Mouse (Mus musculus) kidney, postnatal 0 days (tissue): ENCODE results near the gene Cd47. TPM values are rescaled to one million over a fixed set of nuclear protein-coding genes. Genes with fewer than 3 reads are reported as not detected.

Experiments
- ATAC-seq: fragments of 200-750 bp; cut with Nextera tagmentation; replicated peaks from 2 replicates; pipeline ENCODE4 v1.8.0; 2017; ENCODE audit warnings: low read depth, moderate number of reproducible peaks, moderate TSS enrichment, moderate library complexity; ENCODE audit not compliant: low FRiP score
- DNase-seq: peaks from one replicate; pipeline ENCODE4 v3.0.0-alpha.2; 2016; ENCODE audit warnings: low spot score
- H3K27ac ChIP-seq: fragments of 300-500 bp; sonication (generic); 2 replicates; pipeline ENCODE4 v1.5.1; 2014; ENCODE audit warnings: mild to moderate bottlenecking
- H3K27me3 ChIP-seq: fragments of 300-500 bp; sonication (generic); 2 replicates; pipeline ENCODE4 v1.6.1; 2014; ENCODE audit warnings: low read length, mixed read lengths; ENCODE audit not compliant: insufficient read depth
- H3K36me3 ChIP-seq: fragments of 300-500 bp; sonication (generic); 2 replicates; pipeline ENCODE4 v1.6.1; 2014; ENCODE audit warnings: low read length, mixed read lengths; ENCODE audit not compliant: insufficient read depth
- H3K4me1 ChIP-seq: fragments of 300-500 bp; sonication (generic); replicated peaks from 2 replicates; pipeline ENCODE4 v1.6.1; 2014; ENCODE audit warnings: antibody characterized with exemption, low read length, mixed read lengths; ENCODE audit not compliant: insufficient read depth
- H3K4me2 ChIP-seq: fragments of 300-500 bp; sonication (generic); 2 replicates; pipeline ENCODE4 v1.6.1; 2014; ENCODE audit warnings: mild to moderate bottlenecking, low read length, moderate library complexity, mixed read lengths
- H3K4me3 ChIP-seq: fragments of 300-500 bp; sonication (generic); replicated peaks from 2 replicates; pipeline ENCODE4 v1.5.1; 2014; ENCODE audit warnings: low read depth, low read length
- H3K9ac ChIP-seq: fragments of 300-500 bp; sonication (generic); 2 replicates; pipeline ENCODE4 v1.6.1; 2014; ENCODE audit warnings: low read depth, low read length
- H3K9me3 ChIP-seq: fragments of 300-500 bp; sonication (generic); replicated peaks from 2 replicates; pipeline ENCODE4 v1.6.1; 2016; ENCODE audit warnings: low read length, inconsistent platforms, mixed read lengths
- CTCF ChIP-seq: IDR thresholded peaks from 2 replicates; pipeline ENCODE4 v1.5.1; 2016; ENCODE audit warnings: antibody characterized with exemption, low read depth, mild to moderate bottlenecking, moderate library complexity
- WGBS: fragments of 180-500 bp; shearing (Covaris S2); extraction: QIAGEN DNeasy Blood & Tissue Kit; methylation state at CpG from one replicate; pipeline ENCODE4 v1.1.7; 2014; 5-methylcytosine and 5-hydroxymethylcytosine counted together
- polyA plus RNA-seq: library from polyadenylated mRNA; unstranded; fragments of >200 nt; fragmentation: Nextera tagmentation; extraction: Ambion mirVana; gene quantifications from 2 replicates; pipeline ENCODE4 v1.2.1, GENCODE M21; 2015

Gene Cd47
- polyA plus RNA-seq, 1 experiment from 2014 or later, result 95.6 TPM

GRCm38 (mm10) chr16:49839681-49840535 lies 39.6 kb downstream of the Cd47 start:
- no peak overlapping the region for H3K4me2 ChIP-seq
- ATAC-seq (peak; percentile 43), DNase-seq (peak; percentile 41)
- no peak overlapping the region; the same call in 1 of the 2 replicates for H3K27ac ChIP-seq
- no peak overlapping the region for H3K9ac ChIP-seq
- peaks cover 4% of the 10 kb centered on the region for H3K4me1 ChIP-seq
- no peaks in the 10 kb centered on the region for H3K36me3 ChIP-seq
- H3K9me3 ChIP-seq, result no peaks in the 10 kb centered on the region
- no peak overlapping the region for H3K4me3 ChIP-seq
- no peak for TF ChIP-seq CTCF
- WGBS, result 51% methylated on average over 15 of the region's 15 CpGs
- H3K27me3 ChIP-seq, result no peaks in the 10 kb centered on the region

- no peak overlapping the region for H3K4me2 ChIP-seq
- H3K27ac ChIP-seq, result no peak overlapping the region
- H3K4me3 ChIP-seq, result no peak overlapping the region
- no peaks in the 10 kb centered on the region for H3K36me3 ChIP-seq
- H3K4me1 ChIP-seq, result peaks cover 4% of the 10 kb centered on the region
- no peaks in the 10 kb centered on the region for H3K27me3 ChIP-seq
- DNase-seq, result no peak
- 75% methylated on average over 1 of the region's 1 CpGs for WGBS
- no peak overlapping the region for H3K9ac ChIP-seq
- H3K9me3 ChIP-seq, result no peaks in the 10 kb centered on the region
- ATAC-seq, result no peak
- TF ChIP-seq CTCF, result no peak
These were observed 43.4 kb downstream of the Cd47 start for GRCm38 (mm10) chr16:49843723-49844122.

GRCm38 (mm10) chr16:49847224-49848003 lies 47.1 kb downstream of the Cd47 start:
- WGBS, result 96% methylated on average over 5 of the region's 5 CpGs
- TF ChIP-seq CTCF, result no peak
- Histone ChIP-seq H3K9ac (no peak overlapping the region), H3K27ac (no peak overlapping the region), H3K4me3 (no peak overlapping the region), H3K9me3 (no peaks in the 10 kb centered on the region), H3K36me3 (no peaks in the 10 kb centered on the region), H3K4me1 (no peaks in the 10 kb centered on the region), H3K4me2 (no peak overlapping the region), H3K27me3 (no peaks in the 10 kb centered on the region)
- DNase-seq, result no peak
- no peak for ATAC-seq

- Histone ChIP-seq H3K4me3 (no peak overlapping the region), H3K4me2 (no peak overlapping the region), H3K4me1 (no peaks in the 10 kb centered on the region), H3K27ac (no peak overlapping the region), H3K27me3 (no peaks in the 10 kb centered on the region), H3K9me3 (no peaks in the 10 kb centered on the region), H3K36me3 (no peaks in the 10 kb centered on the region), H3K9ac (no peak overlapping the region)
- no peak for DNase-seq
- no peak for TF ChIP-seq CTCF
- 83% methylated on average over 1 of the region's 1 CpGs for WGBS
- ATAC-seq, result no peak
These were observed 48.3 kb downstream of the Cd47 start for GRCm38 (mm10) chr16:49848651-49849050.

- ATAC-seq, result no peak
- H3K27me3 ChIP-seq, result no peaks in the 10 kb centered on the region
- no peak overlapping the region for H3K4me2 ChIP-seq
- H3K4me1 ChIP-seq, result 0 out of 2 replicates have a peak, but pooled peaks cover 3% of the 10 kb centered on the region
- no peak for TF ChIP-seq CTCF
- no peak for DNase-seq
- 86% methylated on average over 3 of the region's 3 CpGs for WGBS
- no peaks in the 10 kb centered on the region for H3K9me3 ChIP-seq
- H3K27ac ChIP-seq, result no peak overlapping the region
- H3K9ac ChIP-seq, result no peak overlapping the region
- H3K4me3 ChIP-seq, result no peak overlapping the region
- no peaks in the 10 kb centered on the region for H3K36me3 ChIP-seq
These were observed 52.6 kb downstream of the Cd47 start for GRCm38 (mm10) chr16:49852940-49853339.

- Histone ChIP-seq H3K9me3 (no peaks in the 10 kb centered on the region), H3K9ac (no peak overlapping the region), H3K4me2 (no peak overlapping the region), H3K4me1 (0 out of 2 replicates have a peak, but pooled peaks cover 3% of the 10 kb centered on the region), H3K27ac (no peak overlapping the region), H3K27me3 (no peaks in the 10 kb centered on the region), H3K4me3 (no peak overlapping the region), H3K36me3 (no peaks in the 10 kb centered on the region)
- 94% methylated on average over 6 of the region's 6 CpGs for WGBS
- no peak for TF ChIP-seq CTCF
- no peak for DNase-seq
- ATAC-seq, result no peak
These were observed 53.3 kb downstream of the Cd47 start for GRCm38 (mm10) chr16:49853633-49854032.
